Mouse (Mus musculus): ENCODE measurements at regions not wholly inside any gene's neighbourhood (a gene's known extent, or its start where the extent isn't known, plus 50 kb on each side); places are given as distances from the start of the nearest gene placed in this dataset.
A peak's percentile ranks its signal among the peaks of the same experiment; 100 is the strongest.
"Not testable (repeated sequence)": the region's sequence is repeated elsewhere in the genome, so short reads cannot be mapped to it uniquely, and the experiment has no call there.

DNA sequence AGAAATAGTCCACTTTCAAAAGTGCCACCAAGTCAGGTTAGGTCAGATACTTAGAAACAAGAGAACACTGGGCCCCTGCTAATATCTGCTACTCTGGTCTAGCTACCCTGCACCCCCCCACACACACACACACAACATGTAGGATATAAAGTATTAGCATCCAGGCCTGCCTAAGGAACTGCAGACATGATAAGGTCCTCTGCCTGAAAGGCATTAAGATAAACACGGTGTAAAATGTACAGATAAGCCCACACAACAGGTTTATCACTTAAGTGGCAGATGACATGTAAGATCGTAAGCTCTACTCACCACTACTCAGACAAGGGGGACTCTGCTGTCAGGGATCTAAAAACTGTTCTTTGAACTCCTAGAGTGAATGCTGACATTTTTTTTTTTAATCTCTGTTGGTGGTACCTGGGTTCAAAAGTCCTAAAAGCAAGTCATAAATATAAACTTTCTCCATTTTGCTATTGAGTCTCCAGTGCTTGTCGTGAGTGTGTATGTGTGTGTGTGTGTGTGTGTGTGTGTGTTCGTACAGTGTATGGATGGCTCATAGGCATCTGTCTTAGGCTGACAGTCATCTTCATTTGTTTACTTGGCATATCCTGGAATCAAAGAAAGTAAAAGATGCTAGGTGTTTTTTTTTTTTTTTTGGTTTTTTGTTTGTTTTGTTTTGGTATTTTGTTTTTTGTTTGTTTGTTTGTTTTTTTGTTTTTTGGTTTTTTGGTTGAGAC, 52.2 kb downstream of the Gm9817 start:
- no peak for DNase-seq (ENCODE audit: low spot score in 2 of 2)

DNA sequence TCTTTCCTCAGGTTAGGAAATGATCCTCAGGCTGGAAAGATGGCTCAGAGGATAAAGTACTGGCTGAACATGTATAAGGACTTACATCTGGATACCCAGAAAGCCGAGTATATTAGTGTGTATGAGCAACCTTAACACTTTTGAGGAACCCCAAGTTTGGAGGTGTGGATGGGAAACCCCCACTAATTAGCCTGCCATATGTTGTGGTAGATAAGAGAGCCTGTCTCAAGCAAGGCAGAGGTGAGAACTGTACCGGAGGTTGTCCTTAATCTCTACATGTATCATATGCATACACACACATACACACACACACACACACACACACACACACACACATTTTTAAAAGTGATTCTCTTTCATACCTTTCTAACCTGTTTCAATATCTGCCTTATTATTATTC, 62.1 kb downstream of the Gm9817 start:
- no peak for DNase-seq (ENCODE audit: low spot score in 2 of 2)

DNA sequence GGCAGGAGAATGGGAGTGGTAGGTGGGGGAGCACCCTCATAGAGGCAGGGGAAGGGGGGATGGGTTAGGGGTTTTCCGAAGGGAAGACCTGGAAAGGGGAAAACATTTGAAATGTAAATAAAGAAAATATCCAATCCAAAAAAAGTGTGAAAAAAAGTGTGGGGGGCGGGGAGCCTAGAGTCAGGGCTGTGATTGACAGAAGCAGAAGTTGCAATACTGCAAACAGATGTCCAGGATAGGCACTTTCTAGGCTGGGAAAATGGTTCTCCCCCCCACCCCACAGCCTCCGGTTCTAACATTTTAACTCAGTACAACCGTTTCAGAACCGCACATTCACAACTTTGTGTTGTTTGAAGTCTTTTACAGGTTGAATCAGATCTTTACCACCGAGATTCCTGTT, 66.6 kb downstream of the Gm9817 start:
- no peak for DNase-seq (ENCODE audit: low spot score in 2 of 2)

DNA sequence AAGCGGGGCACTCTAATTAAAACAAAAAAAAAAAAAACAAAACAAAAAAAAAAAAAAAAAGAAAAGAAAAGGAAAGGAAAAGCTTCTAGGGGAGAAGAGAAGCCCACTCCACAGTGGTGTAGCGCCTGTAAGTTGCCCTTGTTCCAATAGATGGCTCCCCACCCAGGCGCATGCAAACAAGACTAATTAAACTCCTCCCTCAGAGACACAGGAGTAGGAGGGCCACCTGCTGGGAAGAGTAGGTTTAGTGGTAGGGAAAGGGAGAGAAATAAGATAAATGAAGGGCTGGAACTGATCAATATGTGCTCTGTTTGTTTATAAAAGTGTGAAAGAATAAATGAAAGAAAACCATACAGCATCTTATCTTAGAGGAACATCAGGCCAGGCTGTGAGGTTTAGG, 77.7 kb downstream of the Gm9817 start:
- DNase-seq (ENCODE audit: low spot score in 2 of 2), result no peak

DNA sequence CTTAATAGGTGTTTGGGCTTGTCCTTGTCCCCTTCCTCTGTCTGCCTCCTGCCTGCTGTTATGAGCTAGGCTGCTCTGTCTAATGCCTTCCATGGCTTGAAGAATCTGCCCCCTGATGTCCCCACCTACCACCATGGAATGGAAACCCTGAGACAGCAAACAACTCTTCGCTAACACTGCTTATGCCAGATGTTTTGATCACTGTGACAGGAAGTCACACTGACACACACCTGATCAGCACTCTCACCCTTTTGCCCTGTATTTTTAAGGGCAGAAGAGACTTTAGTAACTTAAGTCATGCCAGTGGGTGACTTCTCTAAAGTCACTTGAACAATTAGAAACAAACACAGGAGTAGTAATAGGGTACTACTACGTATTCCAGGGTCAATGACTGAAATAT, 78.5 kb downstream of the Gm9817 start:
- no peak for DNase-seq (ENCODE audit: low spot score in 2 of 2)

DNA sequence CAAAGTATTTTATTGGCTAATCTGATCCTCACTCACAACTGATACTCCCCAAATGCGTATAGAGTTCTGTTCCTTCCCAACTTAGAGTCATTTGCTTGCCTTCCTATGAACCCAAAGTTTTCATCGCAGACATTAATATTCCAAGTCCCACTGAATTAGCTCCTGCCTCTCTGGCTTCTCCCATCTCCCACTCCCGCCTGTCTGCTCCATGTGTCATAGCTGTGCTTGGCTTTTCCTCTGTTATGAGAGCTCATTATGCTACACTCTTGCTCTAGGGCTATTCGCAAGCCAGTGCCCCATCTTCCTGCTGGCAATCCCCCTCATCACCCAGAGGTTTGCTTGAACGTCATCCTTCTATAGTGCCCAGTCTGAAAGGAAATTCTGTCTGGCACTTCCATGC, 81.8 kb downstream of the Gm9817 start:
- DNase-seq (ENCODE audit: low spot score in 2 of 2), result no peak

DNA sequence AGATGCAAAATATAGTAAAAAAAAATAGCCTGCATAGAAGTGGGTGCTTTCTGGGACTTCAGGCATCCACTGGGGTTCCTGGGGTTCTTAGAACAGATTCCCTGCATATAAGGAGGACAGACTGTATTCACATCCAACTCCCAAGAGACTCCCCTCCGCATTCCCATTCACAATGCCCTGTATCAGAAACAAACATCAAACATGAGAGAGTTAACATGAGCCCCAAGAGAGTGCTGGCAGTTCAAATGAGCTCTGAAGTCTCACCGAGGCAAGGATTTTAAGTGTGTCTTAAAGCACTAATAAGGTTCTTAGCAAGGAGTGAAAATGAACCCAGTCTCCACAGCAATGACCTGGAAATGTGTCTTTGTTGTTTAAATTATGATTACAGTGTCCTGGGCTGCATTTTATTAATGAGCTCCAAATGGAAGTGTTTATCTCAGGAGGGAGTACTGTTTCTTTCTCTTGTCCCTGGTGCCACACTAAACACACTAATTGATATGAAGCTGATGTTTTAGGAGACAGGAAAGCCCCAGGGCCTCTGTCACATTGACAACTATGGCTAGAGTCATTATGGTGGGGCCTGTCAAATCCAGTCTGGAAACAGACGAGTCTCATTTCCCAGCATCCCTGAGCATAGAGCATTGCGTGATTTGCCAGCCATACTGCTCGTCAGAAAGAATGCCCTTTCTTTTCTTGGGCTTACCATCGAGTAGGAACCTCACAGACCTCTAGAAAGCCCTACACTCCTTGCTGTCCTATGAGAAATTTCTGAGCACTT, 85.7 kb downstream of the Gm9817 start:
- DNase-seq (ENCODE audit: low spot score in 2 of 2), result no peak

DNA sequence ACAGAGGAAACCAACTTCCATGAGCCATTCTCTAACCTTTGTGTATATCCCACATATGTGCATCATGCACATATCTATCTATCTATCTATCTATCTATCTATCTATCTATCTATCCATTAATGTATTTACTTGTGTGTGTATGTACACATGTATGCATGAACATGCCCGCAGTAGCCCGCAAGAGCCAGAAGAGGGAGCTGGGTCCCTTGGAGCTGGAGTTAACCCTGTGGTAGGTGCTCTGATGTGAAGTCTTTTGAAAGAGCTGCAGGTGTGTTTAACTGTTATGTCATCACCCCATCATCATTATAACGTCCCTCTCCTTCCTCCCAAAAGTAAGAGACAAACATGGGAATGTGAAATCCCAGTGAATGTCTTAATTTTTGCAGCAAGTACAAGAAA, 86.7 kb downstream of the Gm9817 start:
- DNase-seq (ENCODE audit: low spot score in 2 of 2), result no peak

DNA sequence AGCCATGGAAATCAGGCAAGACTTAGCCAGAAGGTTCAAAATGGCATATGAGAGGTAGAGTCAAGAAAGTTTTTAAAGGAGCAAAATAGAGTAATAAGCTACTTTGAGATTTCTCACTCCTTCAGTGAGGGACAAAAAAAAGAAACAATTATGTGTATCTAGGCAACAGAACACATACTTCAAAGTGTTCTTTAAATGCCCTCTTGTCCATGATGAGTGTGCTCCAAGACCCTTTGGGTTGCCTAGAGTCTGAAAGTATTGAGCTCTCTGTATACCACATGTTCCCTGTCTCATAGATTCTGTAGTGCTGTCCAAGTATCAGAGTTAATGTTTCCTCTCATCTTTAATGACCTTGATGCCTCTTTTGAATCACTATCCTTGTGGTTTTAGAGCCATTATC, 91.2 kb downstream of the Gm9817 start:
- no peak for DNase-seq (ENCODE audit: low spot score in 2 of 2)

DNA sequence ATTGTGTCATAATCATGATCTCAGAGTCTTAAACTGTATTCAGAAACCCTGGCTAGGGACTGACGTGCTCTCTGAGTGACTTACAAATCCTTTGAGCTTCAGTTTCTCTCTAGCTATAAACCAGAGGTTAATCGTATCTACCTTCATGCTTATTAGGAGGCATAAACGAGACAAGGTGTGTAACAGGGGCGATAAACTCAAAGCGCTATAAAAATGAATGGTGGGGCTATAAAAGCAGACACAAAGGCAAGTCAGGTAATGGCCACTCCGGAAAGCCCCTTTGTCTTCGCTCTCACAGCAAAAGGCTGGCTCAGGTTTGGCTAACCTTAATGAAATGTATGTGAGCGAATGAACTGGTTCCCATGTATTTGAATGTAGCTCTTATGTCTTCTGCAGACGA, 94.6 kb downstream of the Gm9817 start:
- no peak for DNase-seq (ENCODE audit: low spot score in 2 of 2)

DNA sequence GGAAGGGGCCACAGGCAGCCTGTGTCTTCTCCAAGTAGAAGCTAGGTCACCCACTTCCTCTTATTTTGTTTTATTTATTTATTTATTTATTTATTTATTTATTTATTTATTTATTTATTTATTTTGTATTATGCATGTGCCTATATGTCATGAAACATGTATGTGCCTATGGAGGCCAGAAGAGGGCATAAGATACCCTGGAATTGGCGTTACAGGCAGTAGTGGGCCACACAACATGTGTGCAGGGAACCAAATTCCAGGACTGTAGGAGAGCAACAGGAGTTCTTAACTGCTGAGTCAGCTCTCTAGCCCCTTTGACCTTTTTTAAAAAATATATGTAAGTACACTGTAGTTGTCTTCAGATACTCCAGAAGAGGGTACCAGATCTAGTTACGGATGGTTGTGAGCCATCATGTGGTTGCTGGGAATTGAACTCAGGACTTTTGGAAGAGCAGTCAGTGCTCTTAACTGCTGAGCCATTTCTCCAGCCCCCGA, 97.3 kb downstream of the Gm9817 start:
- not testable (repeated sequence) for DNase-seq (ENCODE audit: low spot score in 2 of 2)

DNA sequence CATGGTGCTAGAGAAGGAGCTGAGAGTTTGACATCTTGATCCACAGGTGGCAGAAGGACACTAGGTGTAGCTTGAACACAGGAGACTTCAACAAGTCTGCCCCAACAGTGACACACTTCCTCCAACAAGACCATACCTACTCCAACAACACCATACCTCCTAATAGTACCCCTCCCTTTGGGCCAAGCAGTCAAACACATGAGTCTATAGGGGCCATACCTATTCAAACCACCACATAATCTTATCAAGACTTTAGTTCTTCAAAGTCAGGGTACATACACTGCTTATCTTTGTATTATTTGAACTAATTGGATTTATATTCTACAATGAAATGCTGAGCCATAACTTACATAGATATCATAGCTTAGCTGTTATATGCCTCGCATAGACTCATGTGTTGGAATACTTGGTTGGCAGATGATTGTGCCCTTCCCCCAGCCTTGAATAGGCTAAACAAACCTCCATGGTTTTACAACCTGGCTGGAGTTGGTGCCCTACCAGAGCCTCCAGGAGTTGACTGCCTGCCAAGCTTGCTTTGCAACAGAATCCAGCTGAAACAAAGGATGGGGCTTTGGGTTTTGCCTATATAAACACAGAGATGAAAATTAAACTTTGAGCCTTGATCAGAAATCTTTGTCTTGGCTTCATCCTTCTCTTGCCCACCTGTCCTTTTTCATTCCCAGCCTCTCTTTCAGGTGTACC, 103.2 kb downstream of the Gm9817 start:
- no peak for DNase-seq (ENCODE audit: low spot score in 2 of 2)

DNA sequence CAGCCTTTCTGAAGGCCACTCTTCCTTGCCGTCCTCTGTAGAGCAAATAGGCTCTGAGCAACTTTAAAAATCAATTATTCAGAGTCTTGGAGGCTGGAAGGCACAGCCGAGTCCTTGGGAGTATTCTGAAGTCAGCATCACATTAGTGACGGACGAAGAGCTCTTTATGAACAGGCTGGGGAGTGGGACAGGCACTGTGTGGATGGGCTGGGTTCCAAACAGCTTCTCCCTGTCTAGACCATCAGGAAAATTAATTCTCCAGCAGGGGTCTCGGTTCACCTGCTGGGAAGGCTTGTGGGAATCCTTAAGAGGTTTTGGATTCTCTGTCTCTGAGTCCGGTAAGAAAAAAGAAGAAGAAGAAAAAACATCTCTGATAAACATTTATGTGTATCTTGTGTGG, 110.9 kb downstream of the Gm9817 start:
- DNase-seq (ENCODE audit: low spot score in 2 of 2), result no peak

DNA sequence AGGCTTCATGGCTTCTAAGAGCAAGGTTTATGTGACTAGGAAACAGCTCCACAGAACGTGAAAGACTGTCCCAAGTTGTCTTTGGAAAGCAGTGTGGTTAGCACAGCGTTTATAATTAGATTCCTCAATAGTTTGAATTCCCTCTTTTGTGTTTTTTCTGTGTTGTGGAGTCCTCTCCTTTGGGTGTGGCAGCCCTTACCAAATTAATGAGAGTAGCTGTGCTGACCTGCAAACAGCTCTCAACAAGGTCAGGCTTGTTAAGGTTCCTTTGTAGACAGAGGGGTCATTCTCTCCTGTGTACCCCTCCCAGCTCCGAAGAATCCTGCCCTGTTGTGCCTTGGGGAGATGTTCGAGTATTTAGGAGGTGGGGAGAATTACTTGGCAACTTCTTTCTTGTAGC, 111.7 kb downstream of the Gm9817 start:
- DNase-seq (ENCODE audit: low spot score in 2 of 2), result no peak

DNA sequence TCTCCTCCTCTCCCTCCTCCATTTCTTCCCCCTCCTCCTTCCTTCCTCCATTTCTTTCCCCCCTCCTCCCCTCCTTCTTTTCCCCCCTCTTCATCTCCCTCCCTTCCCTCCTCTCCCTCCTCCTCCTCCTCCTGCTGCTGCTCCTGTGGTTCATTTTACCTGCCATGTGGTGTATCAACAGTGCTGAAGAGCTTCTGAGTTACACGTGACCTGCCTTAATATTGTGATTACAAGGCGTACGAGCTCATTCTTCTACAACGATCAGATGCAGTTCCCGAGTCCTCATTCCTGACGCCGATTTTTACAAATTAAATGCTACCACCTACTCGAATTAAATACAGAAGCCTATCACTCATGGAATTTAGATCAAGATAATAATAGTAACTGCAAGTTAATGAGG, 113.6 kb downstream of the Gm9817 start:
- no peak for DNase-seq (ENCODE audit: low spot score in 2 of 2)

DNA sequence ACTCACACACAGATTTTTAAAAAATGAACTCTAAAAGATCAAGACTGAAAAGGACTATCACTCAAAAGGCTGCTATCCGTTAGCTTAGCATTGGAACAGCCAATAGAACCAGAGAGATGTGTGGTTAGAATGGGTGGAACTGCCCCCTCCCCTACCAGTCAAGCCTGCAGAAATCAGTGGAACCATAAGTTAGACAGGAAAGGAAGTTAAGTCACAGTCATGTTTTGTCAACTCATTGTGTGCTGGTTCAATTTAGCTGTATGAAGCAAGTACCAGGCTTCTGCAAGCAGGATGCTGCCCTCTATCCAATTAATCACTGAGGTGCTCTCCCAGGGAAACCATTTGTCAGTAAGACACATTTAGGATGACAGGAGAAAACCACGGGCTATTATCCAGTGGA, 117.1 kb downstream of the Gm9817 start:
- DNase-seq (ENCODE audit: low spot score in 2 of 2), result no peak

DNA sequence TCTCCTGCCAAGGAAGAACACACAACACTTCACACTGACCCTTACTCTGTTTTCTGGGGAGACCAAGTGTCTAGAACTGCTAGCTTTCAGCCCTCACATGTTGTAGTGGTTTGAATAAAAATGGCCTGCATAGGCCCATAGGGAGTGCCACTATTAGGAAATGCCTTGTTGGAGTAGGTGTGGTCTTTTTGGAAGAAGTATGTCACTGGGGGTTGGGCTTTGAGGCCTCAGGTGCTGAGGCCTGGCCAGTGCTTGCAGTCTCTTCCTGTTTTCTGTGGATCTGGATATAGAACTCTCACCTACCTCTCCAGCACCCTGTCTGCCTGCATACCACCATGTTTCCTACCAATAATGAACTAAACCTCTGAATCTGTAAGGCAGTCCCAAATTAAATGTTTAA, 117.9 kb downstream of the Gm9817 start:
- no peak for DNase-seq (ENCODE audit: low spot score in 2 of 2)

DNA sequence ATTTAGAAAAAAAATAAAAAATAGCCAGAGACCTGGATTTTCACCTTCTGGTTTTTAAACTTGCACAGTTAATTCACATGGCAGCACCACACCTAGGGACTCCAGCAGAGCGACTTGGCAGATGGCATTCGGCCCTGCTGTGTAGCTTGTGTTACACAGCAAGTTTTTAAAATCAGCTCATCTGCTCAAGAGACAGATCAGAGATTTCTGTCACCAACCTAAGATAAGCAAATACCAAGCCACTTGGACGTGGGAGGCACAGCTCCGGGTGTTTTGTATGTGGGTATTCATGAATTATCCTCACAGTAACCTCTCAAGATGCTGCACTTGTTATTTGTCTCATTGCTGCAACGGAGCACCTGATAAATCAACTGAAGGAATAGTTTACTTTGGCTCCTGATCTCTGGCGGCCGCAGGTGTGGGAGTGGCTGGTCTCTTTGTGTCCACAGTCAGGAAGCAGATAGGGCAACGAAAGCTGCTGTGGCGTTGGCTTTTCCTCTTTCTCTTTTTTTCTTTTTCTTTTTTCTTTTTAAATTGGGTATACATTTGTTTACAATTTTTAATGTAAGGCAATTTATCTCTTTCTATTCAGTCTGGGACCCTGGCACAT, 122.1 kb downstream of the Gm9817 start:
- peak; percentile 13 to 45 for DNase-seq (ENCODE audit: low spot score in 2 of 2)

DNA sequence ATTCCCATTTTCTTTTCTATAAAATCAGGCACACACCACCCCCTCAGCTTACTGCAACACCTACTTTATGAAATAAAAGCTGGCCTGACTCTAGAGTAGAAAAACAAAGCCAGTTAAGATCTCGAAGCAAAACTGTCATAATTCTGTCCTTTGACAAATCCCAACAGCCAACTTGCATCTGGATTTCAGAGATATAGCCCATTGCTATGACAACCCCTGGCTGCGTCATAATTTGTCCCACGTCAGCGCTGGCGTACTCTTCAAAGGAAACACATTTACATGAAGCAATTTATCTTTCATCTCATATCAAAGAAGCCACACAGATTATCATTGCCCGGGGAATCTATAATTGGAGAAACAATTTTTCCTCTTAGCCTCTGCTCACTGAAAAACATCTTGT, 126.4 kb downstream of the Gm9817 start:
- peak; percentile 31 to 50 for DNase-seq (ENCODE audit: low spot score in 2 of 2)

DNA sequence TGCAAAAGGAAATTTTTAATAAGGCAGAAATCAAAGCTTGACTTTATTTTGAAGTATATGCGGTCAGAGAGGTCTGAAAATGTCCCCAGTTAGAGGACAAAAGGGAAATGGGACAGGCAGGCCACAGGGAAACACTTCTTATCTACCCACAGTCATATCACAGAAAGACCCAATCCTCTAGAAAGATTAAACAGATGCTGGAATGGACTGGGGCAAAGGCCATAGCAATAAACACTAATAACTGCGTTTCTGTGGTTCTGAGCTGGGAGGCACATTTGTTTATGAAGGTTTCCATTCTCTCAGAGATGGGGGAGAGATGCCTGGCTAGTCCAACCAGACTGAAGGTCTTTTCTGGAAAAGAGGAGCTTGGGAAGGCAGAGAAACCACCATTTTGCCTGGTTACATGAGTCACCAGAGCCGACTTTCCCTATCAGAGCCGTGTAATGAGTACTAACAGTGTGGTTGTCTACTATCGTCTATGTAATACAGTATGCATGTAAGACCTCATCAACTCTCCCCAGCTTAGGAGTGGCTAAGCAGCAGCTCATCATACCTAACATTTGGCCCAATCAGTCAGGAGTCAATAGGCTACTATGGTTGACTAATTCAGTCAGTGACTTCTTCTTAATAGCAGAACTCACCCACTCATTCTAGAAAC, 130.2 kb downstream of the Gm9817 start:
- DNase-seq (ENCODE audit: low spot score in 2 of 2), result no peak

DNA sequence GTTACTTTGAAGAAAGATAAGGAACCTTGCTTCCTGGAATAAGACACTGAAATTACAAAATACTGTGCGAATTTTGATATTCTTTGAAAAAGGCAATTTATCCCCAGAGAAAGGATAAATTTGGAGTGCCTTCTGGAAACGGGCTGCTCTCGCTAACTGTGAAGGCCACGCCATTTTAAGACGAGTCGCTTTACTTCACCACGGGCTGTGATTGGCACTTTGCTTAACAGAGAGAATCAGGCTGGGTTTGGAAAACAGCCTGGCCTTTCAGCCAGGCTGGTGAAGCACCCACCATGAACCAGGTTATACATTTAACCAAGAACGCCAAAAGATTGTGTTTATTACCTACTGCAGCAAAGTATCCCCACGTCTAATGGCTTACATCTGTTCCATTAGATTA, 132.7 kb downstream of the Gm9817 start:
- DNase-seq (ENCODE audit: low spot score in 2 of 2), result no peak
